Mouse (Mus musculus): ENCODE data around the gene P2ry12.

GRCm38 (mm10) chr3:59270811-59271210, 8.1 kb upstream of the P2ry12 start:
- no peak for TF ChIP-seq TAL1 (IDR thresholded peaks at IDR 0.05; ENCODE audit: low read length)
- no peak for TF ChIP-seq GATA1 (IDR thresholded peaks at IDR 0.05; ENCODE audit: low read depth, low read length)
- TF ChIP-seq POLR2A (IDR thresholded peaks at IDR 0.05; ENCODE audit: control insufficient read depth in 1 of 2, insufficient read depth in 1 of 2, low read depth in 1 of 2, low read length in 2 of 2, poor library complexity in 1 of 2), result no peak
- no peak for TF ChIP-seq RCOR1 (IDR thresholded peaks at IDR 0.05; ENCODE audit: low read depth, low read length)
- TF ChIP-seq EP300 (IDR thresholded peaks at IDR 0.05; ENCODE audit: low read depth in 1 of 2, low read length in 2 of 2), result no peak
- no peak for TF ChIP-seq ETS1 (IDR thresholded peaks at IDR 0.05; ENCODE audit: low read depth, low read length)
- no peak for TF ChIP-seq CTCF (IDR thresholded peaks at IDR 0.05 in 2 of 3, conservative IDR thresholded peaks at IDR 0.05 in 1 of 3; ENCODE audit: control insufficient read depth in 1 of 3, insufficient read depth in 1 of 3, low read depth in 2 of 3, low read length in 3 of 3, poor library complexity in 1 of 3, severe bottlenecking in 1 of 3)
- no peak for TF ChIP-seq KAT2A (conservative IDR thresholded peaks at IDR 0.05; ENCODE audit: low read depth, low read length)
- TF ChIP-seq POLR2AphosphoS2 (IDR thresholded peaks at IDR 0.05; ENCODE audit: low read length), result no peak
- no peak for TF ChIP-seq MXI1 (IDR thresholded peaks at IDR 0.05; ENCODE audit: low read depth, low read length)
- TF ChIP-seq ZMIZ1 (IDR thresholded peaks at IDR 0.05; ENCODE audit: low read depth, low read length), result no peak
- TF ChIP-seq E2F4 (IDR thresholded peaks at IDR 0.05; ENCODE audit: borderline replicate concordance, low read depth, low read length), result no peak
- no peak for TF ChIP-seq BHLHE40 (IDR thresholded peaks at IDR 0.05; ENCODE audit: borderline replicate concordance, low read depth, low read length)
- TF ChIP-seq JUND (IDR thresholded peaks at IDR 0.05; ENCODE audit: low read depth, low read length), result no peak
